9 mouse cellular contexts compared by ENCODE assay signal in the genomic region with DNA sequence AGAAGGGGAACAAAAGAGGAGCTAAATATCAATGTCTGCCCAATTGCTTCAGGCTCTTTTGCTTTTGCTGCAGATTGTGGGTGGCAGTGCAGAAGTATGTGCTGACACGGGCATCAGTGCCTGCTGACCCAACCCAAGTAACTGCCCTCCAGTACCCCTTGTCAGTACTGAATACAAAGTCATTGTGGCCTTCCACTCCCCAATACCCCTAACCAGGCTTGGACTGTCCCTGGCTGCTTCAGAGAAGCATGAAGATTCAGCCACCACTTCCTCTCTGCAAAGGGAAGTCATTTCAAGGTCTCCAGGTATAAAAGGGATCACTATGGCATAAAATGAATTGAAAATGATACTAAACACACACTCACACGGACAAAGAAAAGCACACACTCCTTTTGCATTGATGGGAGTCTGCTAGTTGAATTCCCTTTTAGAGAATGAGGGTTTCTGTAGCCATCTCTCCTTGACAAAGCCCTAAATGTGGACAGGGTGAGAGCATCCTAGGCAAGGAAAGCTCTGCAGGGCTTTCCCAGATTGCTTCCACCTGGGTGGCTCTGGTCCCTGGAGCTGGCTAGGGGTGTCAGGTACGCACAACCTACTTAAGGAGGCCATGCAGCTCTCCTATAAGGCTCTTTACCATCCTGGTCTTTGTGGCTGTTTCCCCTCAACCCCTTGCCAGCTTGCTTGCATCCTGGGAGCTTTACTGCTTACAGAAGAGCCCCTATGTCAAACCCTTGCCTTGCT. TPM values are rescaled to one million over a fixed set of nuclear protein-coding genes. Genes with fewer than 3 reads are reported as not detected.
DNase-seq lines count a peak whose midpoint lies in the region; ATAC-seq lines count a peak whose summit lies in the region.
"Had no signal": no experiment of that assay in that cellular context is flagged by ENCODE, and none has a peak within 500 bp of the region (broad histone marks: within the 10 kb centered on the region; RNA-seq: fewer than 3 reads in every experiment).

No protein-coding gene starts in this region.

- DNase-seq in lung, postnatal 25 days (ENCODE audit: low spot score) = no peak
- DNase-seq in embryonic facial prominence, embryonic 11.5 days (ENCODE audit: low spot score) = no peak
- peak; percentile 1 for DNase-seq in splenic B cell, adult 2 months (ENCODE audit: low read depth, low spot score)
- no peak for DNase-seq in frontal cortex, adult 2 months (ENCODE audit: extremely low spot score in 1 of 2, low spot score in 1 of 2)
- DNase-seq in thymus, postnatal 10 days (ENCODE audit: low spot score in 2 of 2) = no peak
- DNase-seq in spleen, adult 12 weeks (ENCODE audit: low spot score) = no peak

- H3K4me3 ChIP-seq in lung, embryonic 16.5 days (ENCODE audit: low read length) = peak overlapping the region; percentile 52
- H3K4me3 ChIP-seq in embryonic facial prominence, embryonic 11.5 days (ENCODE audit: low read depth, low read length) = peak overlapping the region; percentile 19
- H3K4me3 ChIP-seq in intestine, embryonic 16.5 days (ENCODE audit: low read length) = peak overlapping the region; percentile 48

- H3K9me3 ChIP-seq in lung, embryonic 16.5 days (ENCODE audit: control insufficient read depth, low read length) = no peaks in the 10 kb centered on the region
- H3K9me3 ChIP-seq in embryonic facial prominence, embryonic 11.5 days (replicated peaks; ENCODE audit: control insufficient read depth, low read length) = no peaks in the 10 kb centered on the region
- no peaks in the 10 kb centered on the region for H3K9me3 ChIP-seq in intestine, embryonic 16.5 days (ENCODE audit: control insufficient read depth, low read length)
- H3K9me3 ChIP-seq: liver, embryonic 15.5 days had no signal

- H3K36me3 ChIP-seq in lung, embryonic 16.5 days (ENCODE audit: control insufficient read depth, insufficient read depth, low read length) = no peaks in the 10 kb centered on the region
- H3K36me3 ChIP-seq in embryonic facial prominence, embryonic 11.5 days (replicated peaks; ENCODE audit: control insufficient read depth, insufficient read depth, low read depth, low read length) = no peaks in the 10 kb centered on the region
- no peaks in the 10 kb centered on the region for H3K36me3 ChIP-seq in intestine, embryonic 16.5 days (ENCODE audit: control insufficient read depth, insufficient read depth, low read length)
- H3K36me3 ChIP-seq in splenic B cell, adult 2 months (ENCODE audit: control insufficient read depth, insufficient read depth, low read length, poor library complexity, severe bottlenecking) = no peaks in the 10 kb centered on the region
- H3K36me3 ChIP-seq: liver, embryonic 15.5 days had no signal

- no peak overlapping the region for H3K9ac ChIP-seq in lung, embryonic 16.5 days (ENCODE audit: low read length)
- peak overlapping the region; percentile 46 for H3K9ac ChIP-seq in embryonic facial prominence, embryonic 11.5 days (replicated peaks; ENCODE audit: low read length)
- H3K9ac ChIP-seq in intestine, embryonic 16.5 days (ENCODE audit: low read depth, low read length) = no peak overlapping the region
- H3K9ac ChIP-seq: liver, embryonic 15.5 days had no signal

- H3K27ac ChIP-seq in lung, embryonic 16.5 days (ENCODE audit: low read length) = no peak overlapping the region
- H3K27ac ChIP-seq in embryonic facial prominence, embryonic 11.5 days (replicated peaks; ENCODE audit: low read depth, low read length) = no peak overlapping the region
- H3K27ac ChIP-seq in intestine, embryonic 16.5 days (ENCODE audit: low read length) = no peak overlapping the region
- H3K27ac ChIP-seq: liver, embryonic 15.5 days had no signal

- ATAC-seq in lung, embryonic 16.5 days (ENCODE audit: low read depth) = no peak
- ATAC-seq in embryonic facial prominence, embryonic 11.5 days (replicated peaks; ENCODE audit: insufficient number of reproducible peaks, low FRiP score, low TSS enrichment, low read depth) = peak; percentile 44; the same call in 1 of the 2 replicates
- ATAC-seq in intestine, embryonic 16.5 days = no peak

- 41% methylated on average over 3 of the region's 3 CpGs for WGBS in lung, embryonic 16.5 days
- 30% methylated on average over 3 of the region's 3 CpGs for WGBS in embryonic facial prominence, embryonic 11.5 days
- WGBS in intestine, embryonic 16.5 days = 62% methylated on average over 3 of the region's 3 CpGs

- no peaks in the 10 kb centered on the region; the same call in none of the 2 replicates for H3K27me3 ChIP-seq in lung, embryonic 16.5 days (ENCODE audit: control insufficient read depth, insufficient read depth, low read depth, low read length)
- H3K27me3 ChIP-seq in embryonic facial prominence, embryonic 11.5 days (ENCODE audit: control insufficient read depth, insufficient read depth, low read length) = no peaks in the 10 kb centered on the region
- H3K27me3 ChIP-seq in intestine, embryonic 16.5 days (replicated peaks; ENCODE audit: control insufficient read depth, insufficient read depth, low read length) = 0 out of 2 replicates have a peak, but pooled peaks cover 5% of the 10 kb centered on the region
- H3K27me3 ChIP-seq in splenic B cell, adult 2 months (ENCODE audit: control insufficient read depth, insufficient read depth, low read length, poor library complexity, severe bottlenecking) = no peaks in the 10 kb centered on the region

- H3K4me2 ChIP-seq in lung, embryonic 16.5 days (ENCODE audit: low read depth, low read length) = peak overlapping the region; percentile 68
- H3K4me2 ChIP-seq in embryonic facial prominence, embryonic 11.5 days (ENCODE audit: low read depth, low read length) = peak overlapping the region; percentile 53
- H3K4me2 ChIP-seq in intestine, embryonic 16.5 days (ENCODE audit: low read depth, low read length) = peak overlapping the region; percentile 58

- no peaks in the 10 kb centered on the region for H3K4me1 ChIP-seq in lung, embryonic 16.5 days (replicated peaks; ENCODE audit: control insufficient read depth, insufficient read depth, low read length)
- no peaks in the 10 kb centered on the region for H3K4me1 ChIP-seq in embryonic facial prominence, embryonic 11.5 days (ENCODE audit: control insufficient read depth, insufficient read depth, low read length)
- no peaks in the 10 kb centered on the region for H3K4me1 ChIP-seq in intestine, embryonic 16.5 days (ENCODE audit: control insufficient read depth, insufficient read depth, low read length)
- H3K4me1 ChIP-seq: liver, embryonic 15.5 days had no signal

RNA-seq across cellular contexts. Expression of a gene that starts 1.1 kb away (rescaled TPM):
- 11.7 and 13.7 TPM in 2 replicates for polyA plus RNA-seq in lung, embryonic 16.5 days (2015; fragmentation: Nextera tagmentation; extraction: Ambion mirVana)
- polyA plus RNA-seq in embryonic facial prominence, embryonic 11.5 days (2014; fragmentation: Nextera tagmentation; extraction: Ambion mirVana) = 14.9 and 18.2 TPM in 2 replicates
- 7.4 and 8.3 TPM in 2 replicates for polyA plus RNA-seq in intestine, embryonic 16.5 days (2015; fragmentation: Nextera tagmentation; extraction: Ambion mirVana)
- polyA plus RNA-seq in frontal cortex, adult 2 months (2012; rRNA removed) = 165 and 177 TPM in 2 replicates
